Mouse (Mus musculus) myocyte (in vitro differentiated cells): ENCODE data around the gene Mthfsl. TPM values are rescaled to one million over a fixed set of nuclear protein-coding genes. Genes with fewer than 3 reads are reported as not detected.
"Not testable (repeated sequence)": the region's sequence is repeated elsewhere in the genome, so short reads cannot be mapped to it uniquely, and the experiment has no call there.

ENCODE experiments used
- H3K27me3 ChIP-seq: one replicate; pipeline ENCODE4 v1.6.1; 2011; ENCODE audit not compliant: control insufficient read depth, insufficient read depth, insufficient read length
- H3K36me3 ChIP-seq: one replicate; pipeline ENCODE4 v1.6.1; 2011; ENCODE audit not compliant: control insufficient read depth, insufficient read depth
- H3K4me2 ChIP-seq: one replicate; pipeline ENCODE4 v1.6.1; 2011; ENCODE audit warnings: low read depth, control low read depth
- H3K4me3 ChIP-seq: one replicate; pipeline ENCODE4 v1.5.1; 2011; ENCODE audit warnings: mild to moderate bottlenecking, control low read depth, moderate library complexity
- H3K79me2 ChIP-seq: one replicate; pipeline ENCODE4 v1.6.1; 2011; ENCODE audit not compliant: control insufficient read depth, insufficient read depth
- H3ac ChIP-seq: one replicate; pipeline ENCODE4 v1.6.1; 2011; ENCODE audit not compliant: control insufficient read depth, insufficient read length
- polyA plus RNA-seq: library from polyadenylated mRNA; unstranded; fragments of >200 nt; fragmentation: generic; extraction: Trizol; gene quantifications from one replicate; pipeline ENCODE4 v1.2.1, GENCODE M21; 2012; ENCODE audit warnings: missing spikeins

The Mthfsl gene
- 11.5 TPM for polyA plus RNA-seq

- not testable (repeated sequence) for H3K36me3 ChIP-seq, H3K79me2 ChIP-seq, H3ac ChIP-seq, H3K27me3 ChIP-seq
- peak within 1 kb of the TSS; percentile 88 for H3K4me2 ChIP-seq
- H3K4me3 ChIP-seq: peak within 1 kb of the TSS; percentile 33
Measured at GRCm38 (mm10) chr9:88719989-88720537, at the start of gene Mthfsl. Gene Mthfsl, minus strand, starts transcription at chr9:88720296.

GRCm38 (mm10) chr9:88769470-88769869 lies 49.4 kb upstream of the Mthfsl start:
- H3K36me3 ChIP-seq: not testable (repeated sequence)

GRCm38 (mm10) chr9:88746687-88747086 lies 26.6 kb upstream of the Mthfsl start:
- not testable (repeated sequence) for H3K4me2 ChIP-seq, H3K4me3 ChIP-seq, H3K79me2 ChIP-seq, H3K36me3 ChIP-seq, H3K27me3 ChIP-seq, H3ac ChIP-seq

More at GRCm38 (mm10) chr9:88769470-88769869, 49.4 kb upstream of the Mthfsl start:
- H3K27me3 ChIP-seq, H3K4me3 ChIP-seq, H3K4me2 ChIP-seq, H3ac ChIP-seq, H3K79me2 ChIP-seq: not testable (repeated sequence)

- not testable (repeated sequence) for H3K4me2 ChIP-seq, H3K36me3 ChIP-seq, H3K4me3 ChIP-seq, H3K79me2 ChIP-seq, H3ac ChIP-seq, H3K27me3 ChIP-seq
Measured at GRCm38 (mm10) chr9:88746046-88746445, 25.9 kb upstream of the Mthfsl start.

GRCm38 (mm10) chr9:88735289-88735688 lies 15.2 kb upstream of the Mthfsl start:
- H3K36me3 ChIP-seq, H3K4me3 ChIP-seq, H3K79me2 ChIP-seq, H3ac ChIP-seq, H3K27me3 ChIP-seq, H3K4me2 ChIP-seq: not testable (repeated sequence)

GRCm38 (mm10) chr9:88733182-88733581 lies 13.1 kb upstream of the Mthfsl start:
- not testable (repeated sequence) for H3K4me3 ChIP-seq, H3K27me3 ChIP-seq, H3K4me2 ChIP-seq, H3K36me3 ChIP-seq, H3ac ChIP-seq, H3K79me2 ChIP-seq

GRCm38 (mm10) chr9:88732334-88732733 lies 12.2 kb upstream of the Mthfsl start:
- not testable (repeated sequence) for H3K27me3 ChIP-seq, H3ac ChIP-seq, H3K36me3 ChIP-seq, H3K79me2 ChIP-seq, H3K4me2 ChIP-seq, H3K4me3 ChIP-seq

- H3K4me2 ChIP-seq, H3K4me3 ChIP-seq, H3ac ChIP-seq, H3K79me2 ChIP-seq, H3K27me3 ChIP-seq, H3K36me3 ChIP-seq: not testable (repeated sequence)
Measured at GRCm38 (mm10) chr9:88731728-88732127, 11.6 kb upstream of the Mthfsl start, which contains the start of gene Bcl2a1d. Gene Bcl2a1d, minus strand, starts transcription at chr9:88731914.

- not testable (repeated sequence) for H3K79me2 ChIP-seq, H3K27me3 ChIP-seq, H3ac ChIP-seq, H3K4me2 ChIP-seq, H3K36me3 ChIP-seq, H3K4me3 ChIP-seq
Measured at GRCm38 (mm10) chr9:88728311-88728710, 8.2 kb upstream of the Mthfsl start.

GRCm38 (mm10) chr9:88721628-88722027 lies 1.5 kb upstream of the Mthfsl start:
- not testable (repeated sequence) for H3K4me2 ChIP-seq, H3K79me2 ChIP-seq, H3K36me3 ChIP-seq, H3ac ChIP-seq, H3K4me3 ChIP-seq, H3K27me3 ChIP-seq

GRCm38 (mm10) chr9:88719073-88719921 lies 799 bp downstream of the Mthfsl start:
- not testable (repeated sequence) for H3ac ChIP-seq, H3K27me3 ChIP-seq, H3K36me3 ChIP-seq

GRCm38 (mm10) chr9:88718593-88718992 lies 1.5 kb downstream of the Mthfsl start:
- not testable (repeated sequence) for H3K79me2 ChIP-seq, H3K27me3 ChIP-seq, H3ac ChIP-seq, H3K36me3 ChIP-seq
- Histone ChIP-seq H3K4me3 (peak overlapping the region; percentile 33), H3K4me2 (peak overlapping the region; percentile 88)

More at GRCm38 (mm10) chr9:88719073-88719921, 799 bp downstream of the Mthfsl start:
- not testable (repeated sequence) for H3K79me2 ChIP-seq
- Histone ChIP-seq H3K4me3 (peak overlapping the region; percentile 33), H3K4me2 (peak overlapping the region; percentile 88)

- H3ac ChIP-seq, H3K36me3 ChIP-seq, H3K4me3 ChIP-seq, H3K4me2 ChIP-seq, H3K27me3 ChIP-seq, H3K79me2 ChIP-seq: not testable (repeated sequence)
Measured at GRCm38 (mm10) chr9:88718140-88718539, 2.0 kb downstream of the Mthfsl start.
